Mouse (Mus musculus) lung, postnatal 4 days (tissue): ENCODE measurements at regions not wholly inside any gene's neighbourhood (a gene's known extent, or its start where the extent isn't known, plus 50 kb on each side); places are given as distances from the start of the nearest gene placed in this dataset.
"Not testable (repeated sequence)": the region's sequence is repeated elsewhere in the genome, so short reads cannot be mapped to it uniquely, and the experiment has no call there.

Experiments used
- DNase-seq, 2 experiments: peaks; one replicate each; pipeline ENCODE4 v3.0.0; 2021

GRCm38 (mm10) chr11:41728839-41729238, 271.8 kb downstream of the Gabrg2 start:
- DNase-seq, result no peak

DNA sequence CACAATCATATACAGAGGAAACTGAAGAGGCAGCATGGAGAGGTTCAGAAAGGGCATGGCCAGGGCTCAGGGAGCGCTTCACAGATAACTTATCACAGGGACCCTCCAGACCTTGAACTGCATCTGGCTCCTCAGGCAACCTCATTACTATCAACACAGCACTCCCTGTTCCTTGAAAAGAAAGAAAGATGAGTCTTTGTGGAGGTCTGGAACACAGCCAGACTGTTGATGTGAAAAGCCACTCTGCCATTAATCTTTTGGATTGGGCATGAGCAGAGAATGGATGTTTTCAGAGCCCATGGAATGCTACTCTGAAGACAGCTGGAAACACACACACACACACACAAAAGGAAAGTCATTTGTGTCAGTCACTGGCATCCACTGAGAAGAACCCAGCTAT, 284.0 kb downstream of the Gabrg2 start:
- DNase-seq, result no peak

DNA sequence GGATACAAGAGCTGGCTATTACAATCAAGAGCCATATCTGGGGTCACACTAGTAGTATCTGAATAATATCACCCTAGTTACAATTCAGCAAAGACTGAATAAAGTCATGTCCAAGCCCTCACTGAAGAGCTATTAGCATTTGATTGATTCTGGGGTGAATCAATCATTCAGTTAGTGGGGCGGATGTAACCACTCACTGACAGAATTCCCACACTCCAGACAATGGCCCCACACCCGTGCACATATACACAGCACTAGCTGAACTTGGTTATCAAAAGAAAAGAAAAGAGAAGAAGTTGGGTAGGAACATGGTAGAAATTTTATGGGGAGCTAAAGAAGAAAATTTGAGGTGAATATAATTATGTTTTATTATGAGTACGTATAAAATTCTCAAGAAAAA, 310.0 kb downstream of the Gabrg2 start:
- DNase-seq, result no peak

- no peak for DNase-seq
These were observed 317.7 kb downstream of the Gabrg2 start for GRCm38 (mm10) chr11:41682991-41683390.

DNA sequence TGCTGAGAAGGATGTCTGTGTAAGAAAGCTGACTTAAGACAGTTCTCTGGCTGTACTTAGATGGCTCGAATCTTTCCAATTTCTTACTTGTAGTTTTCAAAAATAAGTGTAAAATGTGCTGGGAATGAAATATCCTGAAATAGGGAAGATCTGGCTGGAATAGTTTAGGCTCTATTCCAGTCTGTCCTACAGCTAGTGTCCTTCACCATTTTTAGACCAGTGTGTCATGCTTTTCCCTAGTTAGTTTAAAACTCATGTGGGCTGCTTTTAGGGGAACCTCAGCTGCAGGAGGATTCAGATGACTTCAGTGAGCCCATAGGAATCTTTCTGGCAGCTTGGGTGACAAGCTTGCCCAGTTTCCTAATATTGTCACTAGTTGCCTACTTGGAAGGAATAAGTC, 348.1 kb downstream of the Gabrg2 start:
- no peak for DNase-seq

DNA sequence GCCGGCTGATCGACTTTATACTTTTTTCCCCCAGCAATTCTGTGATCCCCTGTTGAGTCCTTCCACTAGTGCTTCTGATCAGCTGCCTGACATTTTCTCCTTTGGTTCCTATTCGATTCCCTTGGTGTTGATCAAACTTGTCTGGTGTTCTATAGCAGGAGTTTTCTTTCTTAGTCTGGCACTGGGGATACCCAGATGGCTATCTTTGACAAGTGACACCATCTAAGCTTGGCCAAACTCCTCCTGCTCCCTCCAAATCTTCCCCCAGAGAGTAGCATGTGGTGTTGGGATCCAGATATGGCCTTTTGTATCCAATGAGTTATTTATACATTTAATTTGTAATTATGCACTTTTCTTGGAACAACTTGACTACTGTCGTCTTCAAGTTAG, 355.2 kb downstream of the Gabrg2 start:
- DNase-seq, result no peak

DNA sequence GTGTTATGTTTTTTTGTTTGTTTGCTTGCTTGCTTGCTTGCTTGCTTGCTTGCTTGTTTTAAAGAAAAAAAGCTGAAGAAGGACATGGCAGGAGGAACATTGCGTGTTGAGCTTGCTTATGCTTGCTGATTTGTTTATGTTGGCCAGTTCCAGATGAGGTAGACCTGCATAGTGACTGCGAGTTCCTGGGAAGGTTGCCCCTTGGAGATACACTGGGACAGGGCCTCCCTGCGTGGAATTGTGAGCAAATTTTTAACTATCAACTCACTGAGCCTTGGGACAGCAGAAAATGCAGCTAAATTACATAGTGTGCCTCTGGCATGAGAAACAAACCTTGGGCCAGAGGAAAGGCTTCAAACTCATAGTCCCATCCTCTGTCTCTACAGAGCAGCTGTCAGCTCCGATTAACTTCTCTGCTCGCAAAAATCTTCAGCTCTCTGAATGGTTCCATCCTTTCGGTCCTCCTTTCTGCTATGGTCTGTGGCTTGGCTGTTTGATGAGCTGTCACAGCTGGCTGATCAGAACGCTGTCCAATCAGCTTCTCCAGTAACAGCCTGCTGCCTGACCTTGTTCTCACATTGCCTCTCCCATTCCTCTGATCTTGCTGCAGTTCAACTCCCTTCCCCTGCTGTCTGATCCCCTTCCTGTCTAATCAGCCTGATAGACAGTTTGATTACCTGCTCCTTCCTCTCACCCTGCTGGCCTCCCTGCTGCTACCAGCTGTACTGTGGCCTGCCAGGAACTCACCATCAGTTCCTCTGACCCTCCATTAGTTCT, 355.7 kb downstream of the Gabrg2 start:
- peak; percentile 29 to 74 for DNase-seq

DNA sequence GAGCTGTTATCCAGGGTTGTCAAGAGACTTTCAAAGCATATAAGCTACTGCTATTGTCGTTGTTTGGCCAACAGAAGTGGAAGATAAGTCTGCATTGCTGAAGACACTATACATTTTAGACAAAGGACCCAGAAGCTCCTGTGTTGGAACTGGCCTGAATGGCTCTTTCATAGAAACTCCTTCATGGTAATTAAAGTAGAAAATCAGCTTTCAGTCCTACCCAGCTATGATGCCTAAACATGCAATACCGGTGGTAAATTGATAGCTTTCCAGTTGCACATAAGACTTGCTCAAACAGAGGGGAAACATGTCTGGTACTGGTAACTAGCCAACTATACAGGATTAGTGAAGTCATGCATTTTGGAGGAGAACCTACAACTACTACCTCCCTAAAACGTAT, 356.6 kb downstream of the Gabrg2 start:
- DNase-seq, result no peak

DNA sequence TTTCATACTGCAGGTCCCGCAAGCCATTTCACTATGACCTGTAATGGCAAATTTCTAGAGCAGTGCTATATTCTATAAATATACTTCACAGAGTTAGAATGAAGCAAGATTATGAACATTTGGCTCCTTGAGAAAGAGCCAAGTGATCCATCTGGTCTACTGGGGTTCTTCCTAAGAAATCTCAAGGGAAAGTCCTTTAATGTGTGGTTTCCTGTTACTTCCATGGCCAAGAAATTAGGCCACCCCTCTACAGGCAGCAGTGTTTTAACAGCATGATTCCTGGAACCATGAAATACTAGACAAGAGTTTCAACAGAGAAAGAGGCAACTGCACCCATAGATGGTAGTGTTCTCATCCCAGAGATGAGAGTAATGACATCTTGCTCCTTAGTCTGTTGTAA, 401.7 kb downstream of the Gabrg2 start:
- DNase-seq, result no peak

- DNase-seq, result no peak
These were observed 402.2 kb downstream of the Gabrg2 start for GRCm38 (mm10) chr11:41598431-41598830.

DNA sequence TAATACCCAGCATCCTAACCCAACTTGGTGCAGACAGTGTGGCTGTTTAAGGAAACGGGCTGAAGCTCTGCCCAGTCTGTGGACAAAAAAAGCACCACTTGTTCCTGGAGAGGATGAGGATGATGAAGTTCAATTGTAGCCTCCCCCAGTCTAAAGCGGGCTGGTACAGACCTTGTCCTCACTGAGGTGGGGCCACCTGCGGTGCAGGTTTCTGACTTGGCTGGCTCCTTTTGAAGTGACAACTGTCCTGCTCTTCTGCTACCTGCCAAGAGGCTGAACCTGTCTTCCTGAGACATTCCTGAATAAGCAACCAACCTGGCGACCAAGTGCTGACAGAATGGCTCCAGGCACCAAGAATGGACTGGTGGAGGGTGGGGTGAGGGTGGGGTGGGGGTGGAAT, 409.2 kb downstream of the Gabrg2 start:
- DNase-seq, result not testable (repeated sequence)
